Mouse (Mus musculus) embryonic facial prominence, embryonic 11.5 days (tissue): ENCODE results near the gene Rnase9. TPM values are rescaled to one million over a fixed set of nuclear protein-coding genes. Genes with fewer than 3 reads are reported as not detected.

Experiments used
- polyA plus RNA-seq: library from polyadenylated mRNA; unstranded; fragments of >200 nt; fragmentation: Nextera tagmentation; extraction: Ambion mirVana; gene quantifications from 2 replicates; pipeline ENCODE4 v1.2.1, GENCODE M21; 2014

The Rnase9 gene
- polyA plus RNA-seq, 1 experiment from 2014 or later = not detected

Other genes starting within 250 kb of the Rnase9 start
- gene Ccnb1ip1, start 234.1 kb downstream of the Rnase9 start, polyA plus RNA-seq = not detected in 2 replicates
- gene Parp2, start 234.0 kb downstream of the Rnase9 start, polyA plus RNA-seq = 70.0 and 75.8 TPM in 2 replicates
- 5.3 and 5.5 TPM in 2 replicates for gene Tep1, start 171.3 kb downstream of the Rnase9 start, polyA plus RNA-seq
- 0.15 TPM in 1 of 2 replicates, not detected in the other for gene Klhl33, start 144.4 kb downstream of the Rnase9 start, polyA plus RNA-seq
- 188 and 208 TPM in 2 replicates for gene Osgep, start 117.0 kb downstream of the Rnase9 start, polyA plus RNA-seq
- 471 and 486 TPM in 2 replicates for gene Apex1, start 116.9 kb downstream of the Rnase9 start, polyA plus RNA-seq
- 49.1 and 52.4 TPM in 2 replicates for gene Pip4p1, start 111.0 kb downstream of the Rnase9 start, polyA plus RNA-seq
- gene Pnp, start 110.8 kb downstream of the Rnase9 start, polyA plus RNA-seq = 72.0 and 72.8 TPM in 2 replicates
- gene Gm49342, start 97.4 kb downstream of the Rnase9 start, polyA plus RNA-seq = not detected in 2 replicates
- gene Pnp2, start 85.9 kb downstream of the Rnase9 start, polyA plus RNA-seq = 0.36 and 0.47 TPM in 2 replicates
- 0.13 TPM in 1 of 2 replicates, not detected in the other for gene Rnase10, start 34.1 kb downstream of the Rnase9 start, polyA plus RNA-seq
- gene Rnase11, start 8.3 kb upstream of the Rnase9 start, polyA plus RNA-seq = not detected in 2 replicates
- not detected in 2 replicates for gene Rnase12, start 15.8 kb upstream of the Rnase9 start, polyA plus RNA-seq
- not detected in 2 replicates for gene Olfr750, start 32.6 kb upstream of the Rnase9 start, polyA plus RNA-seq
- gene Rnase4, start 49.2 kb upstream of the Rnase9 start, polyA plus RNA-seq = 14.4 and 14.7 TPM in 2 replicates
- gene Ang, start 49.3 kb upstream of the Rnase9 start, polyA plus RNA-seq = 2.2 and 2.6 TPM in 2 replicates
- gene Eddm3b, start 72.6 kb upstream of the Rnase9 start, polyA plus RNA-seq = not detected in 2 replicates
- not detected in 2 replicates for gene Rnase6, start 82.0 kb upstream of the Rnase9 start, polyA plus RNA-seq
- not detected in 2 replicates for gene Rnase1, start 104.9 kb upstream of the Rnase9 start, polyA plus RNA-seq
- not detected in 2 replicates for gene Rnase2b, start 120.4 kb upstream of the Rnase9 start, polyA plus RNA-seq
- gene Ang2, start 157.3 kb upstream of the Rnase9 start, polyA plus RNA-seq = not detected in 2 replicates
- not detected in 2 replicates for gene Ear14, start 161.5 kb upstream of the Rnase9 start, polyA plus RNA-seq
- gene Rnase2a, start 214.2 kb upstream of the Rnase9 start, polyA plus RNA-seq = not detected in 2 replicates